Mouse (Mus musculus) mouse embryonic stem cell (cell line): Measurements from ENCODE around the gene Sbf2.

Experiments
- in situ Hi-C, 2 experiments: fragments of 300-500 bp; cut with MboI; formaldehyde crosslinking; loops; 1 replicate in 1 of 2; 3 replicates in 1 of 2; pipeline ENCODE4 v1.14.3; 2019 to 2020; ENCODE audit warnings: low sequenced_read_pairs in 2 of 2, low pct_unique_long_range_greater_than_20kb in 1 of 2, mixed read lengths in 1 of 2; ENCODE audit not compliant: unreplicated experiment in 1 of 2

Gene Sbf2

DNA sequence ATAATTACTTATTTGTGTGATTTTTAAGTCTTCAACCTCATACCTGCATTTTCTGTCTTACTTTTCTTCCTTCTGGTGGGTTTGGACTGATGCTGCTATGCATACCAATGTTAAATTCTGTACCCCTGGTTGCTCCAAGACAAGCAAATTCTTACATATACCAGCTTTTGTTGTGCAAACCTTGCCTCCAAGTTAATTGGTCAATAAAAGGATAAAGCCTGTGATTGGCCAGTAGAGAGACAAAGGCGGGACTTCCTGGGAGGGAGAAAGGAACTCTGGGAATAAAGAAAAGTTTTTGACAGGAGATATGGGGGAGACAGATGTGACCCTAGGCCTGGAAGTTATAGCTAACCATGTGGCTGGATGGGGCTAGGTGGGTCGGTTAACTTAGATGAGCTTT is 255.3 kb downstream of the Sbf2 start:
- in situ Hi-C loops: no loop called here

DNA sequence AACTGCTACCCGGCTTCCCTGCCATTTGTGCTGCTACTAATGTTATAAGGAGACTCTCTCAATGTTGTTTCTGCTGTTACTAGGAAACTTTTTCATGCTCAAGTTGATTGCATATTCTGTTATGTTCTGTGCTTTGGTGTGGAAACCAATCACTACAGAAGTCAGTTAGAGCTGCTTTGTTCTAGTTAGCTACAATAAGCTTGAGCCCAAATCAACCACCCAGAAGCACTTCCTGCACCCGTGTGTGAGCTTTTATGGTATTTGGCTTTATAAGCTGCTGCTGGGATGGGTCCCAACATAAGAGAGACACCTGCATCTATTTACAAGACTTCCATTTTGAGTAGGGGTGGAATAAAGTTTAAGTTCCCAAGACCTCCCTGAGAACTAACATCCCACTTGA is 260.8 kb downstream of the Sbf2 start:
- in situ Hi-C loops: no loop called here

DNA sequence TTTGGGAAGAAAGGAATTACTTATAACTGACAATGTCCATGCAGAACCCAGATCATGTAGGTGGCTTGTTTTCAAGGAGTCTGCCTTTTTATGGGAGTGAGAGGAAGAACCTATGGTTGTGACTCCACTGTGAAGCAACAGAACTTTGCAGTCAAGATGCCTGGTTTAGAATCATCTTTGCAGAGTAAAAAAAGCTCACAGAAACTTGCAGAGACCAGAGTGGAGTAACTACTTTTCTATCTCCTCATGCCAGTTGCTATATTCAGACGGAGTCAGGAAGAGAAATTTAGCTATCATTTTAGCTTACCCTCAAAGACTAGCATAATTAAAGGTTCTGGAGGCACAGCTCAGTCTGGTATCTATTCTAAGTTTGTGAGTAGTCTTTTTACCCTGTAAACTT is 267.5 kb downstream of the Sbf2 start:
- in situ Hi-C loops: no loop called here

DNA sequence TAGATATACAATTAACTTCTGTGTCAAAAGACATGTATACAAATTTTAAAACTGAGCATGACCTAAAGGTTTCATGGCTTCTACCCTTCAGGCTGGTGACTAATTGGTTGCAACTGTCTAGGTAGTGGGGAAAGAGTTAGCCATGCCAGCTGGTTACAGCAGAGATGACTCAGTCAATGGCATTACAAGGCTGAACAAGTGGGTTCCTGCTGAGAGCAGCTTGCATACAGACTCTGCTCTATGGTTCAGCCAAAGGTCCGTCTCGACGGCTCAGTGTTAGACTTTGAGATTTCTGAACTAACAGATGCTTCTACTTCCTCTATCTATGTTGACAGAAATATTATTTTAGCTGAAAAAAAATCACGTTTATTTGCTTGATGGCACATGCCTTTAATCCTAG is 277.1 kb downstream of the Sbf2 start:
- in situ Hi-C loops: no loop called here

DNA sequence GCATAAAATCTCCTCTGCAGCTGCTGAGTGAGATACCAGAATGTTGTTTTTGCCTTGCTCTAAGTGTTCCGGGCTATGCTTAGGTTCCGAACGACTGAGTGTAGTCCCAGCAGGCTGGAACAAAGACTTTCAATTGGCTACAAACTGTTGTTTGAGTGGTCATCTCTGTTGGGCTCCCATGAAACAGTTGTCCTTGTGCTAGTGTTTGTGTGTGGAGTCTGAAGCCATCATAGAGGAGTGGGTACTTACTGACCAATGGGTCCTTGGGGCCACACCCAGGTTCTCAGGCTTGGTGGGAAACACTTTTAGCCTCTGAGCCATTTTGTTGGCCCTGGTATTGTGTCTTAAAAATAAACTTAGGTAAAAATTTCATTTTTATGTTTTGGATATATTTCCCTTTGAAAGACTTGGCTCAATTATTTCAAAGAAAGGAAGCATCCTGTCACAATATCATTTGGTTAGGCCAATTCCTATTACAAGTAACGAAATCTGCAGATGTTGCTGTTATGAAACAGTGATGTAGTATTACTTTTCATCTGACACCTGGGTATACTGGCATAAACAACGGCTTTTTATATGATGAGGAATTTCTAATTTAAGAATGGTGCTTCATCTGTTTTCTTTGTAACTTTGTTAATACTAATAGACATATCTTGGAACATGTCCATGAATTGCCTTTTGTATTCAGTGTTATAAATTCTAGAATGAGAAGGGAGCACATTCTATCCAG is 289.2 kb downstream of the Sbf2 start:
- in situ Hi-C loops: no loop called here

DNA sequence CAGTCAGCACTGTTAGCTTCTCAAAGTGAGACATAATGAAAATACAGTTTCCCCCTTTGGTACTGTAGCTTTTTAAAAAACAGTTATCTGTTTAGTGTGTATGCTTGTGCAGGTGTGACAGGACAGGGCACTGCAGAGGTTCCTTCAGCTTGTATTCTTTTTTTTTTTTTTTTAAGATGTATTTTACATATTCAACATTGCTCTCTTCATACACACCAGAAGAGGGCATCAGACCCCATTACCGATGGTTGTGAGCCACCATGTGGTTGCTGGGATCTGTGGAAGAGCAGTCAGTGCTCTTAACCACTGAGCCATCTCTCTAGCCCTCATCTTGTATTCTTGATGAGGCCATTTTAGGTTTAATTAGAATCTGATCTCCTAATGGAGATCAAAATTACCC is 289.9 kb downstream of the Sbf2 start:
- in situ Hi-C loops: no loop called here

DNA sequence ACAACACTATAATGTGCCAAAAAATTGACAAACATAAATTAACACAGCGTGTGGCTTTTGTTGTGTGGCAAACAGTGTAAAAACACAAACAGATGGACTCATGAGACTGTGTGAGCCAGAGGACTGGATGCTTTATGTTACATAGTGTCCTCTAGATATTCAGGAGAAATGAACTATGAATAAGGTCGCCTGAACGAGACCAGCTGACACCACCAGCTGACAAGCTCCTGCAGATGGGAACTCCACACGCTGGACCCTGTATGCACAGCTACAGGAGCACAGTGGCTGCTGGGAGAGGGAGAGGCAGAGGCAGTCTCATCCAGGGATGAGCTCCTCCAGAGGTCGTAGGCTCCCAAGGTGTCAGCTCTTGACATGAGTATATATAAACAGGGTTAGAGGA is 293.6 kb downstream of the Sbf2 start:
- in situ Hi-C loops: no loop called here

DNA sequence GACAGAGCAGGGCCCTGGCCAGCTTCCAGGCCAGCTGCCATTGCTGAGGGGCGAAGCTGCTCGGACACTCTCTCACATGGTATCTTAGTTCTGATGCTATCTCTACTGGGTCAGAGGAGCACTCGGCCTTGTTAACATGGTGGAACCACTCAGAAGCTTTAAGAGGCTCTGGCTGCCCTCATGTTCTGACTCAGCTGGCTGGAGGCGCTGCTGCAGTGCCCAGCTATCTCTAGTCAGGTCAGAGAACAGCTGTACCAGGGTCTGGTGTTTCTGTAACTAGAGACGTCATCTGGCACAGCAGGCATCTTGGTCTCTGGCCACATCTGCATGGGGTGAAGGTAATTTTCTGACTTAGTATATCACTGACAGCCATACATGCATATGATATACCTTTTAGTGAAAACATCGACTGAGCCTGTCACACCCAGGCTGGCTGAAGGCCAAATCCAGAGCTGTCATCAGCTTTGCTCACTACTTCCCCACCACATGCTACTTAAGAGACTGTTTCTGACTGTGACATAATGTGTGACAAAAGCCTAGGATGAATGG is 295.7 kb downstream of the Sbf2 start:
- in situ Hi-C loops: no loop called here

DNA sequence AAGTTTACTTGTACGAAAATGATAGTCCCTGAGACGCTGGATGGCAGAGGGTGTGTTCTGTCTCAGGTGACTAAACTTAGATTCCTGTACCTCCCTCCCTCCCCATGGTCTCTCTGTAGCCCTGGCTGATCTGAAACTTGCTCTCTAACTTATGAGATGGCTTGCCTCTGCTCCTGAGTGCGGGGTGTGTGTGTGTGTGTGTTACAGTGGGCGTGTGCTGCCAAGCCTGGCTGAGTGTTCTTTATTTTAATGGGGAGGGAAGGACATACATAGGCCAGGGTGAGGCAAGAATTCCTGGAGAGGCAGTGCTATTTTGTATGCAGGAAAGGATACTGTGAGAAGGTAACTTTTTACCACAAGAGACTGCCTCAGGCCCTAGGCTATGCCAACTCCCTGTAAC is 297.3 kb downstream of the Sbf2 start:
- in situ Hi-C loops: no loop called here

DNA sequence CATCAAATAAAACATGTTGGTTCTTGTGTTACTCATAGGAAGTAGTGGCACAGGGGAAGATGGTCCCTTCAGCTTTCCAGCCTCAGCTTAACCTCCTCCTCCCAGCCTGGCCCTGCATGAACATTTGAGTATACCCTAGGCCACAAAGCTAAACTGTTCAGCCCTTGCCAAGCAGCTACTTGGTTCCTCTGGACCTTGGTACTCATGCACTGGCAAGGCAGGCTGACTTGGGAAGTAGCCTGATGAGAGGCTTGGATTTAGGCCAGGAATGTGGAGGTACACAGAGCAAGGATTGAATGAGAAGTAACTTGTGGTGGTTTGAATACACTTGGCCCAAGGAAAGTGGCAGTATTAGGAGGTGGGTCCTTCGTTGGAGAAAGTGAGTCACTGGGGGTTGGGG is 299.4 kb downstream of the Sbf2 start:
- in situ Hi-C loops: no loop called here

DNA sequence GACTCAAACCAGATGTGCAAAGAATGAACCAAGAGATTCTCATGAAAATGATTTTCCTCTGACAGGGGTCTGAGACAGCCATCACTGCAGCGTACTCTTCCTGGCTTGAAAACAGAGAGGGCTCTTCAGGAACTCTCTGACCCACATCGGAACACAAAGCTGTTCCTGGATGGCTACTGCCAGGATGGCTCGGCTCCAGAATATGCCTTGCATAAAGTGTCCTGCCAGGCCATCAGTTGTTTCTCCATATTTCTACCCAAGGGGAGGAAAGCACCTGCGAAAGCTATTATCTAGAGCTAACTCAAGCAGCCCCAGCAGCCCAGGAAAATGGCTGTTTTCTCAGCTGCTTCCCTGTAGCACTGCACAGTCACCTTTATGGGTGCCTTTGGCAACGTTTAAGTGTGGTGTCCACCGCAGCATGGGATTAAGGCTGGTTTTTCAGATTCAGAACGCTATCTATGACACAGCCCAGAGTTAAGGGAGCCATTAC is 300.3 kb downstream of the Sbf2 start:
- in situ Hi-C loops: no loop called here

DNA sequence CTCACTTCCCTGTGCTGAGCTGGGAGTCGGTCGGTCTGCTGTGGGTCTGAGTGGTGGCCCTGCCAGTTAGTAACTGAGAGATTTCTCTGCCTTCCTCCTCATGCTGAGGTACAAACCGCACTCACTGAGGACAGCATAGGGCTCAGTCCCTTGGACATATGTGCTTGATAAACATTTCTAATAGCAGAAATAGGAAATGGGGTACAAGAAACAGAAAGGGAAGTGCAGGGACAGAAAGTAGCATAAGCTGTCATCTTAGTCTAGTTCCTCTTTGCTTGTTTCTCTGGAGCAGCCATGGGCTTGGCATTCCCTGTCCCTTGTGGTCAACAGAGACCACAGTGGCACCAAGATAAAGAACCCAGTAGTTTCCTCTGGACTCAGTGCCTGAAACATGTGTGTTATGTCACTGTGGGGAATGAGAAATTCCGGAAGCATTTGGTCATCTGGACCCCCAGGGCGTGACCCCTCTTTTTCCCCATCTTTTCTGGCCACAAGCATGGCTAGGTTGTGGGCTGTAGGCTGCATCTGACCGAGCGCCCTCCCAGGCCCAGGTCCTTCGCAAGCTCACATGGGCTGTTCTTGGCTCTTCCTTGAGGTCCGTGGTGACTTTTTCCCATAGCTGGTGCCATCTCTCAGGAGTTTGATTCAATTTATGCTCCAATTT is 301.2 kb downstream of the Sbf2 start:
- in situ Hi-C loops: no loop called here

DNA sequence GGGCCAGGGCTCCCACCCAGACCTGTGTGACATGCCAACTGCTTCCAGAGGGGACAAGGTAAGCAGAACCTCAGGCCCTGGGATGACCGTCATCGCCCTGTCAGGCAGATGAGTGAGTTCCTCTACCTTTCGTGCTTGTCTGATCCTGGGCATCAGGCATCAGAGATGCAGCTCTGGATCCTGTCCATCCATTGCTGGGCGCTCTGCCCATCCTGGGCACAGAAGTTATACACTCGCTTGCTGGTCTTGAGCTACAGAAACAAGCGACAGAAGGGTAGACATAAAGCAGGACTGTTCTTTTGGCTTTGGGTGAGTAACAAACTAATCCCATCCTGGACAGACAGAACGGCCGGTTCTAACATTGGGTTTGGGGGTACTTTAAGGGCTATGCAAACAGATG is 305.5 kb downstream of the Sbf2 start:
- in situ Hi-C loops: no loop called here

DNA sequence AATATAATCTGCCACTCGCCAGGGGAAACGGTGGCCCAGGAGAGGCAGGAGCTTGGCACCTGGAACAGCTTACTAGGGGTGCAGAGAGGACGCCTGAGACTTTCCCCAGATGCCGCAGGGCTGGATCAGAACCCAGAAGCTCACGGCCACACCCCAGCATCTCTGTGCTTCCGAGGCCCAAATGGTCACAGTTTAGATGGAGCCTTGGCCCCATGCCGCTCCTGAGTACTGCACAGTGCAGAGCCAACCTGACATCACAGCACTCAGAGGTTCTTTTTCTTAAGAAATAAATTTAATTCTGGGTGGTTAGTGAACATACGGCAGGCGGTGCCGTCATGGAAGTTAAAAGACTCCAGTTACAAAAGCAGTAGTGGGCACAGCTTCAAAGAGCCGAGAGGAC is 307.0 kb downstream of the Sbf2 start:
- in situ Hi-C loops: no loop called here

DNA sequence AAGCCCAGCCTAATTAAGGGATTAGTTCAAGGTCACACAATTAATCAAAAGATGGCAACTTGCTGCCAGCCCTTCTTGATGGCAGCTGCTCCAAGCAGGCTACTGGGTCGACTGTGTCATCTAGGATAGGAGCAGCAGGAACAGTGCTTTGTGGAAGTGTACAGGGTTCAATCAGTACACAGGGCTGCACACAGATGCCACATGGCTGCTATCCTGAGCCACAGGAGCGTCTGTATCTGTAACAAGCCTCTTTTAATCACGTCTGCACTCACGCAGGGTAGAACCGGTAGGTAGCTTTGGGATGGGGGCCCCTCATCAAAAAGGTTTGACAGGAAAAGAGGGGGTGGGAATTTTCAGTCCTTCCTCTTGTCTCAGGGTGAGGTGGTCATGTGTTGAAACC is 308.4 kb downstream of the Sbf2 start:
- in situ Hi-C loops: no loop called here

DNA sequence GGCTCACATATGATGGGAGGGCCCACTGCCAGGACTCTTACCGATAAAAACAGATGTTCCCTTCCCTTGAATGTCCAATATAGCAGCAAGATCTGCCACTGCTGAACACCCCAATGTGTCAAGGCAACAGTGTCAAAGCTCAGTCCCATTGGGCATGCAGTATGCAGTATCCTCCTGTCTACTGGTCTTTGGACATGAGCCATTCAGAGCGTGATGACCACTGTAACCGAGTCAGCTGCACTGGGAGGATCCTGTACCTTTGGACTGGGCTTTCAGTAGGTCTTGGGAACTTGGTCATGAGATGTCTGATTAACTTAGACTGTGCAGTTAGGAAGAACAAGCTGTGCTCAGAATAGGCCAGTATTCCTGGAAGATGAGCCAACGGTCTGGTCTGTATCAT is 309.2 kb downstream of the Sbf2 start:
- in situ Hi-C loops: no loop called here

DNA sequence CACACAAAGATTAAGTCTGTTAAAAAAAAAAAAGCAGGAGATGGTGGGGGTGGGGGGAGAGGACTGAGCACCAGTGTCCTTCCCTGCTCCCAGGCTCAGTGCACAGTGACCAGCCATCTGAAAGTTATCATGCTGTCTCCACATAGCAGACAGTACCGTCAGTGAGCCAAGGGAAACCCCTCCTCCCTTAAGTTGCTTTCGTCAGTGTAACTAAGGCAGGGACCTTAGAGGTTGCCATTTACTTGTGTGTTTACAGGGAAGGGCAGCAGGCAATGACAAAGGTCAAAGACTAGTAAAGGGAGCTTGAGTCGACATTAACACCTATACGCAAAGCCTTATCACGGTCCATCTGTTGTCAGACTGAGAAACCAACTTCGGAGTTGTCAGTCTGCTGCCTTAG is 311.8 kb downstream of the Sbf2 start:
- in situ Hi-C loops: no loop called here

DNA sequence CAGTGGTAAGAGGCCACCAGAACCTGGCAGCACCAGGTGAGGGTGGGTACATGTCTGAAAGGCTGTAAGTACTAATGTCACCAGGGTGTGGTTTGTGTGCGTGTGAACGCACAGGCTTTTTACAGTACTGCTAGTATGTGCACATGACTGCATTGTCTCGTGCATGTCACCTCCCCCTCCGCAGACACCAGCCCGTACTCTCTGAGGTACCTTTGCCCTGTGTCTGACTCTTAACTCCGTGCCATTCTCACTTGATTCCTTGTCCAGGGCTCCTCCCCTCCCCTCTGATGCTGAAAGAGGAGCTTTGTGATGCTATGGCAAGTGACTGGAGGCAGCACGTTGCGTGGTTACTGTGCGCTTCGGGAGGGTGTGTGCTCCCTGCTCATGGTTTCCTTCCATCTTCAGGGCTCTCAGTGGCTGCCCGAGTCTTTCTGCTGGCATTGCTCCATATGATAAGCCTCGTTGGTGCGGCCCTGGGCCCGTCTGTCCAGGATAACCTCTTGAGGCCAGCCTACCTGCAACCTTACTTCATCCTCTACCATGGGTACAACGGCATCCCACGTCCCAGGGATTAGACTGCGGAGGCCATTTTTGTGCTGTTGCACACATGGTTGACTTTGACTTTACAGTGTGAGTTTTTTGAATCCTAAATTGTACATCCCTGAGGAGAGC is 315.8 kb downstream of the Sbf2 start:
- in situ Hi-C loops: loop anchor here in 1 of 2 experiments (10.0 kb wide), 1 partner anchor 326 kb away; the partner anchor contains the start of gene Adm

DNA sequence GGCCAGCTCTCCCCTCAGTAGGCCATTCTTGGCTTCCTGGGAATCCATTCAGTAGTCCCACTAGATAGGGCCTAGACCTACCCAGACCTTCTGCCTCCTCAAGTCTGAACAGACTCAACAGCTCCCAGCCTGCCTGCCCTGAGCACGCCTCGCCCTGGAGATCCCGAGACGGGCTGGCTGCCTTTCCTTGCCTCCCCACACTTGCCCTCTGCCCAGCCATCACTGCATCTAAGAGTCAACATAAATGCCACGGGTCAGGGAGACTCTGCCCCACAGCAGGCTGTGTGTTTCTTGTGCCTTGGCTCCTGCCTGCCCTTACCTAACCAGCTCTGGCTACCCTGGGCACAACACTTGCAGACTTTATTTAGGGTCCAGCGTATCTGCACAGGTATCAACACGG is 316.6 kb downstream of the Sbf2 start:
- in situ Hi-C loops: loop anchor here in 1 of 2 experiments (10.0 kb wide), 1 partner anchor 327 kb away; the partner anchor contains the start of gene Adm
